Mouse (Mus musculus) neural tube, embryonic 13.5 days (tissue): Measurements from ENCODE around the gene Abhd6. TPM values are rescaled to one million over a fixed set of nuclear protein-coding genes. Genes with fewer than 3 reads are reported as not detected.
A peak's percentile ranks its signal among the peaks of the same experiment; 100 is the strongest.

ENCODE experiments used
- ATAC-seq: fragments of 200-750 bp; cut with Nextera tagmentation; 2 replicates; pipeline ENCODE4 v1.8.0; 2017; ENCODE audit warnings: low read depth, mild to moderate bottlenecking, moderate TSS enrichment, moderate library complexity
- H3K27ac ChIP-seq: fragments of 300-500 bp; sonication (generic); replicated peaks from 2 replicates; pipeline ENCODE4 v1.5.1; 2015; ENCODE audit warnings: moderate library complexity, mild to moderate bottlenecking, inconsistent platforms
- H3K27me3 ChIP-seq: fragments of 300-500 bp; sonication (generic); 2 replicates; pipeline ENCODE4 v1.6.1; 2015; ENCODE audit warnings: mild to moderate bottlenecking, inconsistent platforms
- H3K36me3 ChIP-seq: fragments of 300-500 bp; sonication (generic); 2 replicates; pipeline ENCODE4 v1.6.1; 2015; ENCODE audit warnings: mild to moderate bottlenecking, inconsistent platforms
- H3K4me1 ChIP-seq: fragments of 300-500 bp; sonication (generic); replicated peaks from 2 replicates; pipeline ENCODE4 v1.6.1; 2015; ENCODE audit warnings: inconsistent platforms
- H3K4me2 ChIP-seq: fragments of 300-500 bp; sonication (generic); 2 replicates; pipeline ENCODE4 v1.6.1; 2015; ENCODE audit warnings: inconsistent platforms, mild to moderate bottlenecking, moderate library complexity
- H3K4me3 ChIP-seq: fragments of 300-500 bp; sonication (generic); 2 replicates; pipeline ENCODE4 v1.5.1; 2015; ENCODE audit warnings: mild to moderate bottlenecking, inconsistent platforms
- H3K9ac ChIP-seq: fragments of 300-500 bp; sonication (generic); 2 replicates; pipeline ENCODE4 v1.6.1; 2015; ENCODE audit warnings: moderate library complexity, mild to moderate bottlenecking, inconsistent platforms
- H3K9me3 ChIP-seq: fragments of 300-500 bp; sonication (generic); 2 replicates; pipeline ENCODE4 v1.6.1; 2016; ENCODE audit warnings: inconsistent platforms
- WGBS: fragments of 180-500 bp; shearing (Covaris S2); methylation state at CpG from one replicate; pipeline ENCODE4 v1.1.7; 2015; 5-methylcytosine and 5-hydroxymethylcytosine counted together
- polyA plus RNA-seq: library from polyadenylated mRNA; unstranded; fragments of >200 nt; fragmentation: Nextera tagmentation; extraction: Ambion mirVana; gene quantifications from 2 replicates; pipeline ENCODE4 v1.2.1, GENCODE M21; 2015

Gene Abhd6
- polyA plus RNA-seq, 1 experiment from 2014 or later = 28.1 TPM

DNA sequence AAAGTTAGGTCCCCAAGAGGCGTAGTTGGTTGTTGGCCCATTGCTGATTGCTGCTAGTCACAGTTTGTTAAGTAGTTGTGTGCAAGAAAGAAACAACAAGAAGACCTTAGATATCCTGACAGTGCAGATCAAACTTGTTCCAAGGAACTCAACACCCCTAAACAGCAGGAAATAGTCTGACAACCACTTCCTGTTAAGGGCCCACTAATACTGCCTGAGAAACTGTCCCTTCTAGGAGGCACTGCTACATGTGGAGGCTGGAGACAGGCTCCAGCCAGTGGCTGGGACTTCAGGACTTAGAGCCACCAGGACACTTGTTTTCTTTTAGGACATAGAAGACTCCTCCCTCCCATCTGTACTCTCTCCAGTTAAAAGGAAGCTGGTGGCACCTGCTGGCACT lies 25.2 kb upstream of the Abhd6 start:
- Histone ChIP-seq H3K4me2 (no peak overlapping the region), H3K9ac (no peak overlapping the region), H3K36me3 (no peaks in the 10 kb centered on the region), H3K9me3 (no peaks in the 10 kb centered on the region), H3K4me3 (no peak overlapping the region), H3K27ac (no peak overlapping the region), H3K27me3 (no peaks in the 10 kb centered on the region), H3K4me1 (no peaks in the 10 kb centered on the region)
- ATAC-seq = no peak
- WGBS = 94% methylated on average over 1 of the region's 1 CpGs

DNA sequence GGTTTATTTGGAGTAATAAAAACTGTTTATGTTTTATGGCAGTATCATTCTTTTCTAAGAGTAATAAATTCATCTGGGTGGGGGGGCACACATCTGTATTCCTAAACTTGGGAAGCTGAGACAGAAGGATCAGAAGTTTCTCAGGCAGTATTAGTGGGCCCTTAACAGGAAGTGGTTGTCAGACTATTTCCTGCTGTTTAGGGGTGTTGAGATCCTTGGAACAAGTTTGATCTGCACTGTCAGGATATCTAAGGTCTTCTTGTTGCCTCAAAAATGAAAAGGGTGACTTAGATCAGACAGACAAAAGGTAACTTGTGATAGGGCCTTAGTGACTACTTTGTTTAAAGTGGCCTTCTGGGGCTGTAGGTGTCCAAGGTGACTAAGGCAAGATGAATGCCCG lies 24.5 kb upstream of the Abhd6 start:
- no peaks in the 10 kb centered on the region for H3K27me3 ChIP-seq
- no peak overlapping the region for H3K4me3 ChIP-seq
- H3K4me1 ChIP-seq = no peaks in the 10 kb centered on the region
- WGBS = 94% methylated on average over 1 of the region's 1 CpGs
- no peak overlapping the region for H3K9ac ChIP-seq
- H3K4me2 ChIP-seq = no peak overlapping the region
- H3K27ac ChIP-seq = no peak overlapping the region
- no peaks in the 10 kb centered on the region for H3K36me3 ChIP-seq
- no peak for ATAC-seq
- H3K9me3 ChIP-seq = no peaks in the 10 kb centered on the region

DNA sequence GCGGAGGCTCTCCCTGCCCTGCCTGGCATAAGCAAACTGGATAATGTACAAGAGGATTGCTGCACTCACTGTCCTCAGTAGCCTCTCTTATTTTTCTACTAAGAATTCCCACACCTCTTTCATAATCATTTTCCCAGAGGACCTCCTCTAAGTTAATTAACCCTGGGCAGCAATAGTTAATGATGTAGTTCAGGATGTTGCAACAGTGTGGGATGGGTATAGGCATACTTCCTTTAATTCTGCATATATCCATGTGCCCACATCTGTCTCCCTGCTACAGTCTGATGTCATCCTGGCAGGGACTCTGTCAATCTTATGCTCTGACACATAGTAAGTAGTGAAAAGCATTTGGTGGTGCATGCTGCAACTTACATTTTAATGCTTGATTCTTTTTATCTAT lies 21.5 kb upstream of the Abhd6 start:
- H3K36me3 ChIP-seq = no peaks in the 10 kb centered on the region
- no peaks in the 10 kb centered on the region for H3K27me3 ChIP-seq
- 97% methylated on average over 1 of the region's 1 CpGs for WGBS
- H3K4me3 ChIP-seq = no peak overlapping the region
- H3K4me2 ChIP-seq = no peak overlapping the region
- H3K27ac ChIP-seq = no peak overlapping the region
- no peak overlapping the region for H3K9ac ChIP-seq
- ATAC-seq = no peak
- no peaks in the 10 kb centered on the region for H3K4me1 ChIP-seq
- no peaks in the 10 kb centered on the region for H3K9me3 ChIP-seq

DNA sequence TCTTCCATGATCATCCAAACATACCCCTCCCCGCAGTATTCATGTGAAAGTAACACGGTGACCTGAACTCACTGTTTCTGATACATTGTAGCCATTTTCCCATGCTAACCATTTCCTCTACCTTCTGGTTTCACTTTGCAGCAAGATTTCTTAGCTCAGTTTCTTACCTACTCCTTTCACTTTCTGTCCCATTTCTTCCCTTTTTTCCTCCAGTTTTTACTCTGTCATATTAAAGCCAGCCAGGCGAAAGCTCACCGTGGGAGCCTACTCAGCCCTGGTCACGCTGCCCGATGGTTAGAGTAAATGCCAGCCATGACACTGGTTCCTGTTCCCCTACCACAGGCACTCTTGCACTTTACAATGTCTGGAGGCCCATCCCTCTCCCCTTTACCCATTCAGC lies 15.8 kb upstream of the Abhd6 start:
- WGBS = 92% methylated on average over 6 of the region's 6 CpGs
- Histone ChIP-seq H3K27ac (no peak overlapping the region), H3K27me3 (no peaks in the 10 kb centered on the region)

DNA sequence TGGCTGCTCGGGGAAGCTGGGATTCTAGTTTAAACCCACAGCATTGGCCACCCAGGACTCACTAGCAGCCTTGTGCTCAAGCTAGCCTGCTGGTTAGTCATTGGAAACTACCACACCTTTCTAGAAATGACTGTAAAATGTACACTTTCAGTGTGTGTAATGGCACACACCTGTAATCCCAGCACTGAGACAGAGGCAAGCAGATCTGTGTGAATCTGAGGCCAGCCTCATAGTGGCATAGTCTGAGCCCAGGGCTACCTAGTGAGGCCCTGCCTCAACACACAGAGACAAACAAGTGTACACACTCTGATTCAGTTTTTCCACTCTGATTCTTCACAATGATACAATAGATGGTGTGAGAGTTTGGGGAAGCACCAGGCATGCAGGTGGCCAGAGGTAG lies 13.3 kb upstream of the Abhd6 start:
- Histone ChIP-seq H3K27ac (no peak overlapping the region), H3K9ac (no peak overlapping the region), H3K36me3 (no peaks in the 10 kb centered on the region), H3K9me3 (no peaks in the 10 kb centered on the region), H3K4me1 (no peaks in the 10 kb centered on the region), H3K4me3 (no peak overlapping the region), H3K4me2 (no peak overlapping the region), H3K27me3 (no peaks in the 10 kb centered on the region)
- WGBS = 63% methylated on average over 1 of the region's 1 CpGs
- ATAC-seq = no peak

More for the DNA sequence above, 15.8 kb upstream of the Abhd6 start:
- ATAC-seq = no peak
- Histone ChIP-seq H3K36me3 (no peaks in the 10 kb centered on the region), H3K9ac (no peak overlapping the region), H3K4me2 (no peak overlapping the region), H3K9me3 (no peaks in the 10 kb centered on the region), H3K4me3 (no peak overlapping the region), H3K4me1 (no peaks in the 10 kb centered on the region)

DNA sequence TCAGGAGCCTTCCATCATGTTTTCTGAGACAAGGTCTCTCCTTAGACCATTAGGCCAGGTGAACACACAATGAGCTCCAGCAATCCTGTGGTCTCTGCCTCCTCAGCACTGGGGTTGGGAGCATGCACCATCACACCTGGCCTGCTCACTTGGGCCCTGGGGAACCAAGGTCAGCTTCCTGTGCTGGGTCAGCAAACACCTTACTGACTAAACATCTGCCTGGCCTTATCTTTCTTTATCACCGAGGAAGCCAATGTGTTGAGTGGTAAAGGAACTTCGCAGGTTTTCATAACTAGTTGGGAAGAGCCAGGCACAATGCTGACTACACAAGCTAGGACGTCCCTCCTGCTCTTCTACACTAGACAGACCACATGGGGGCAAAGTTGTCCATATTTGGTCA lies 12.7 kb upstream of the Abhd6 start:
- Histone ChIP-seq H3K9ac (no peak overlapping the region), H3K36me3 (no peaks in the 10 kb centered on the region), H3K27me3 (no peaks in the 10 kb centered on the region), H3K27ac (no peak overlapping the region), H3K4me2 (no peak overlapping the region), H3K9me3 (no peaks in the 10 kb centered on the region), H3K4me3 (no peak overlapping the region), H3K4me1 (no peaks in the 10 kb centered on the region)
- no peak for ATAC-seq
- WGBS = 83% methylated on average over 3 of the region's 3 CpGs

DNA sequence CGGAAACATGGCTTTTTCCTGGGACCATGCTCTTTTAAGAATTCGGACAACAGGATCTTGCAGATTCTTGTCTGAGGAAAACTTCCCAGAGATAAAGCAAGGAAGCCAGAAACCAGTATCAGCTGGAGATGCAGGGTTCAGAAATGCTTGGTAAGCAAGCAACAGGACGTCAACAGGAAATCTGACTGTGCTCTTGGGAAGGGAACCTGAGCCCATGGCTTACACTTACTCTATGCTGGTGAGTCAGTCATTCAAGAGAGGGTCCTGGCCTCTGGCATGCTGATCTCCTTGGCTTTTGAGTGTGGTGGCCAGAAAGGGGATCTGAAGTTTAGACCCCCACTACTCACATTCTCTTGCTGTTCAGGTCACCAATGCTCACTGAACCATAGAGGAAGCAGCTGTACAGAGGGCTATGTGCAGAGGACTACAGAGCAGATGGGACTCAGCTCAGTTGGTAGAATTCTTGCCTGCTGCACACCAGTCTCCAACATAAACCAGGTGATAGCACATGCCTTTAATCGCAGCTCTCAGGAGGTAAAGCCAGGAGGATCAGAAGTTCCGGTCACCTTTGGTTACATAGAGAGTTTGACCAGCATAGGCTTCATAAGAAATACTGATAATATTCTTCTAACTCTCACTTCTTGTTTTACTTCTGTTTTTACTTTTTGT lies 11.5 kb upstream of the Abhd6 start:
- no peak overlapping the region for H3K9ac ChIP-seq
- no peak overlapping the region for H3K27ac ChIP-seq
- H3K4me1 ChIP-seq = no peaks in the 10 kb centered on the region
- ATAC-seq = no peak
- H3K27me3 ChIP-seq = 0 out of 2 replicates have a peak, but pooled peaks cover 3% of the 10 kb centered on the region
- H3K4me3 ChIP-seq = no peak overlapping the region
- no peaks in the 10 kb centered on the region for H3K9me3 ChIP-seq
- H3K4me2 ChIP-seq = no peak overlapping the region
- H3K36me3 ChIP-seq = no peaks in the 10 kb centered on the region
- 80% methylated on average over 5 of the region's 5 CpGs for WGBS

DNA sequence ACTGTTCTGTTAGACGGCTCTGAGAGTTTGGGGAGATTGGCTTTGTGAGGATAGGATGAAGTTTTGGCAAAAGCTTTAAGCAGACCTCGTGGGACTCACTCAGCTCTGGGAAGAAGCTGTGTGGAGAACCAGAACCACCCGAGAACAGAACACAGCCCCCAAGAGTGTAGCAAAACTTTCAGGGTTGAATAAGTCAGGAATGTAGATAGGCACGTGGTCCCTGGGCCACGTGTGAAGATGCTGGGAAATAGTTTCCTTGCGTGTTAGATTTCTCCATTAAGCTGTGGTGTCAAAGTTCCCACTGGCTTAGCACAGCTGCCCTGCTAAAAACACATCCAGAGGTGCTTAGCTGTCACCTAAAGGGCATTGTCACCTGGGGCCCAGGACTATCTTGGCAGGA lies 10.5 kb upstream of the Abhd6 start:
- H3K36me3 ChIP-seq = no peaks in the 10 kb centered on the region
- no peak overlapping the region for H3K4me2 ChIP-seq
- H3K9ac ChIP-seq = no peak overlapping the region
- WGBS = 77% methylated on average over 6 of the region's 6 CpGs
- ATAC-seq = no peak
- H3K4me3 ChIP-seq = no peak overlapping the region
- no peaks in the 10 kb centered on the region for H3K9me3 ChIP-seq
- H3K4me1 ChIP-seq = no peaks in the 10 kb centered on the region; the same call in 1 of the 2 replicates
- no peak overlapping the region for H3K27ac ChIP-seq
- 0 out of 2 replicates have a peak, but pooled peaks cover 3% of the 10 kb centered on the region for H3K27me3 ChIP-seq

DNA sequence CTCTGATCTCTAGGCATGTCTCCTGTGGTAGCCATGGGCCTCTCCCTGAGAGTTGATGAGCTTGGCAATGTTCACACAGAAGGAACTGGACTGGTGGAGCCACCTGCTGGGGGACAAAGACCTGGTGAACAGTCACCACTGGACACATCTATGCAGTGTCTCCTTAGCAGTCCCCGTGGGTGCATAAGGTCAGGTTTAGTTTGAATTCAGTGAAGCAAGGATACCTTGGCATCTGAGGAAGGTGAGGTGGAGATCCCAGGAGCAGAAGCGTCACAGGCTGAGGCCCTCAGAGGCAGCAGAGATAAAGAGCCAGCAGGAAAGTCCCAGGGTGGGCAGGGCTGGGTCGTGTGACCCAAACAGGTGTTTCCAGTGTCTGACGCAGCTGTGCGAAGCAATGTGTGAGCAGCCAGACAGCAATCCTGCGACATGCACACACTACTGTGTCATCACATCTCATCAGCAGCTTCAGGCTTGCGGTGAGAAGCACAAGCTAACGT lies 8.4 kb upstream of the Abhd6 start, which contains the start of gene Dnase1l3:
Dnase1l3 (minus strand) TSS at position 303 of the 497 bp plus-strand sequence.
- H3K9ac ChIP-seq = no peak within 1 kb of the TSS
- 78% methylated on average over 8 of the region's 8 CpGs for WGBS
- H3K4me3 ChIP-seq = no peak within 1 kb of the TSS
- H3K4me1 ChIP-seq = no peaks in the 10 kb centered on the region; the same call in 1 of the 2 replicates
- H3K4me2 ChIP-seq = no peak within 1 kb of the TSS
- no peaks in the 10 kb centered on the region for H3K9me3 ChIP-seq
- H3K36me3 ChIP-seq = no peaks in the 10 kb centered on the region
- no peak within 1 kb of the TSS for H3K27ac ChIP-seq
- peaks cover 13% of the 10 kb centered on the region for H3K27me3 ChIP-seq
- no peak for ATAC-seq

DNA sequence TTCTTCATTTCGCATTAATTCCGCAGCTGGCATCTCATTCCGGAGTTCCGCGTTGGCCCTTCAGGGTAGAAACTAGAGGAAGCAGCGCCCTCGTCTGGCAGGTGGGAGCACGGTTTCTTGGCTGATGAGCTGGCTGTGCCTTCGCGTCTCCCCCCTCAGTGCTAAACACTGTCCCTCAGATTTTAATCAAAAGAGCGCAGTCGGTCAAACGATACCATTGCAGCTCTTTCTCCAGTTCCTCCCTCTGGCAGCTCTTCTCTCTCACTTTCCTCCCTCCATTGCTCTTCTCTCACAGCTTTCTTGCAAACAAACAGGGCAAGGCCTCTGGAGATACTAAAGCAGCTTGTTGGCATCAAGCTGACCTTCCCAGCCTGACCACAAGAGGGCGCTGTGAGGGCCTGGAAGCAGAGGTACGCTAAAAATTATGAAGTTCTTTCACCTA lies 5.4 kb upstream of the Abhd6 start:
- 0 out of 2 replicates have a peak overlapping the region, but pooled peaks have one; percentile 16 for H3K4me3 ChIP-seq
- H3K9ac ChIP-seq = peak overlapping the region; percentile 61
- H3K4me2 ChIP-seq = peak overlapping the region; percentile 50
- H3K4me1 ChIP-seq = peaks cover 4% of the 10 kb centered on the region
- H3K27me3 ChIP-seq = peaks cover 41% of the 10 kb centered on the region
- H3K27ac ChIP-seq = no peak overlapping the region
- 3% methylated on average over 15 of the region's 15 CpGs for WGBS
- no peaks in the 10 kb centered on the region for H3K36me3 ChIP-seq
- H3K9me3 ChIP-seq = no peaks in the 10 kb centered on the region
- peak; percentile 70 for ATAC-seq

DNA sequence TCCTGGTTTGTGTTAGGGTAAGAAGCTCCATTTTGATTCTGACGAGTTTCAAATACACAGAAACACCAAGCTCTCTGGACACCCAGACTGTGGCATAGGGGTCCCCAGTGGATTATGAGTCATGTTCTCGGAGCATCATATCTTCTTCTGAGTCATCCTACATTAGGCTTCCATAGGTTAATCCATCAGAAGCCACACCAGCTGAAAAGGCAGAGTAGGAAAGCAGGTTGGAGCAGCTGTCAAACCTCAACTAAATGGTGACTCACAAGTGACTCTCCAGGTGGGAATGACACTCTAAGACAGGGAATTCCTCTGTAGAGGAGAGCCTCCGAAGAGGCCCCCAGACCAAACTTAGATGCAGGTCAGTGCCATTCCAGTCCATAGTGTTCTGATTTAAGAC lies 3.7 kb upstream of the Abhd6 start:
- no peak overlapping the region for H3K4me3 ChIP-seq
- H3K27ac ChIP-seq = no peak overlapping the region
- H3K4me1 ChIP-seq = peaks cover 14% of the 10 kb centered on the region
- no peaks in the 10 kb centered on the region for H3K36me3 ChIP-seq
- no peaks in the 10 kb centered on the region for H3K9me3 ChIP-seq
- H3K9ac ChIP-seq = no peak overlapping the region
- peaks cover 41% of the 10 kb centered on the region for H3K27me3 ChIP-seq
- ATAC-seq = no peak
- H3K4me2 ChIP-seq = no peak overlapping the region
- WGBS = 84% methylated on average over 3 of the region's 3 CpGs

DNA sequence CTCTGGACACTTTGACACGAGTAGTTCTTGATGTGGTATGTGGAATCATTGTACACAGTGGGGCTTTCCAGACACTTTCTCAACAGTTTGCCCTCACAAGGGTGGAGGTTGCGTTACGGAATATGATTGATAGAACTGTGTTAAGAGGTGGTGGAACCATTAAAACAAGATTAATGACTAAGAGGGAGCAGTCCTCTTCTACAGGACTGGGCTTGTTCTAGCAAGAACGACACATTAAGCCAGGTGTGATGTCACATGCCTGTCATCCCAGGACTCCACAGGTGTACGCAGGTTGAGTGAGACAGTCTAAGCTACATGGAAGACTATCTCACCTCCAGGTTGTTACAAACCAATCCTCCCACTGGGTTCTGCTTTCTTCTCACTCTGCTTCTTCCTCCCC lies 3.3 kb upstream of the Abhd6 start:
- no peak overlapping the region for H3K4me2 ChIP-seq
- peaks cover 41% of the 10 kb centered on the region for H3K27me3 ChIP-seq
- 83% methylated on average over 5 of the region's 5 CpGs for WGBS
- no peak overlapping the region for H3K4me3 ChIP-seq
- H3K36me3 ChIP-seq = no peaks in the 10 kb centered on the region
- peaks cover 18% of the 10 kb centered on the region for H3K4me1 ChIP-seq
- H3K9me3 ChIP-seq = no peaks in the 10 kb centered on the region
- no peak for ATAC-seq
- H3K27ac ChIP-seq = no peak overlapping the region
- no peak overlapping the region for H3K9ac ChIP-seq

DNA sequence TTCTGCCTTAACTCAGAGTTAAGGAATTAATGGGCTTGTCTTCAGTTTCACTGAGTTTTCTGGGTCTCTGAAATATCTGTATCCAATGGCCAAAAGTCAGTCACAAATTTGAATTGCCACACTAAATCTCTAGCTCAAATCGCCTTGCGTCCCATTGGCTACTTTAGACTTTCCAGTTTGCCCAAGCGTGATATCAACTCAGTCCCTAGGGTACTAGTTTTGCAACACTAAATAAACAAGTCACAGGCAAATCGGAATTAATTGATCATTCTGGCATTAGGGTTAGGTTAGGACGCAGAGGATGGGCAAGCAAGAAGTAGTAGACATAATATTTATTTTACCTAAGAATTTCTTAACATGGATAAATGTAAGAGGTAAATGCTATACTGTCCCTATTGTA lies 2.5 kb upstream of the Abhd6 start:
- WGBS = 85% methylated on average over 5 of the region's 5 CpGs
- H3K27me3 ChIP-seq = peaks cover 41% of the 10 kb centered on the region
- no peaks in the 10 kb centered on the region for H3K36me3 ChIP-seq
- no peaks in the 10 kb centered on the region for H3K9me3 ChIP-seq
- no peak overlapping the region for H3K9ac ChIP-seq
- peaks cover 21% of the 10 kb centered on the region for H3K4me1 ChIP-seq
- no peak overlapping the region for H3K27ac ChIP-seq
- no peak overlapping the region for H3K4me3 ChIP-seq
- ATAC-seq = no peak
- H3K4me2 ChIP-seq = no peak overlapping the region
